ENCODE assay signal across 20 mouse cellular contexts in genomic region chr5:148556509-148556908, GRCm38 (mm10). TPM values are rescaled to one million over a fixed set of nuclear protein-coding genes. Genes with fewer than 3 reads are reported as not detected.
DNase-seq lines count a peak whose midpoint lies in the region; ATAC-seq and TF ChIP-seq lines count a peak whose summit lies in the region.
"Had no signal": no experiment of that assay in that cellular context is flagged by ENCODE, and none has a peak within 500 bp of the region (broad histone marks: within the 10 kb centered on the region; RNA-seq: fewer than 3 reads in every experiment).

No protein-coding gene starts in this region.

- TF ChIP-seq CTCF in stomach, postnatal 0 days (IDR thresholded peaks at IDR 0.05; ENCODE audit: low read depth) = no peak

- ATAC-seq in stomach, postnatal 0 days (ENCODE audit: low FRiP score, low TSS enrichment) = no peak
- ATAC-seq: CD4-positive, CD25-positive, alpha-beta regulatory T cell, adult 4 months had no signal

- H3K27me3 ChIP-seq in stomach, postnatal 0 days (ENCODE audit: control insufficient read depth, insufficient read depth, low read length) = no peaks in the 10 kb centered on the region
- H3K27me3 ChIP-seq: heart, embryonic 13.5 days; lung, embryonic 15.5 days; neural tube, embryonic 12.5 days had no signal

- H3K9ac ChIP-seq in stomach, postnatal 0 days (ENCODE audit: low read length) = no peak overlapping the region
- H3K9ac ChIP-seq: heart, embryonic 13.5 days; hindbrain, embryonic 14.5 days; liver, embryonic 13.5 days; lung, embryonic 15.5 days; midbrain, embryonic 12.5 days; neural tube, embryonic 12.5 days had no signal

- H3K4me1 ChIP-seq in stomach, postnatal 0 days (replicated peaks; ENCODE audit: control insufficient read depth, insufficient read depth) = no peaks in the 10 kb centered on the region

- WGBS in stomach, postnatal 0 days = 57% methylated on average over 5 of the region's 5 CpGs

- no peak overlapping the region for H3K4me3 ChIP-seq in stomach, postnatal 0 days (ENCODE audit: low read depth, low read length)
- H3K4me3 ChIP-seq: embryonic facial prominence, embryonic 10.5 days; gastrocnemius, adult 2 months; heart, embryonic 13.5 days; liver, embryonic 13.5 days; lung, embryonic 15.5 days; midbrain, embryonic 12.5 days; neural tube, embryonic 12.5 days had no signal

- no peak overlapping the region for H3K4me2 ChIP-seq in stomach, postnatal 0 days (replicated peaks; ENCODE audit: low read depth)
- H3K4me2 ChIP-seq: heart, embryonic 13.5 days; hindbrain, embryonic 14.5 days; liver, embryonic 13.5 days; lung, embryonic 15.5 days; midbrain, embryonic 12.5 days; neural tube, embryonic 12.5 days had no signal

- DNase-seq in kidney, adult 8-10 months = peak; percentile 45 to 52
- DNase-seq in kidney, postnatal 4 days = no peak
- peak; percentile 2 for DNase-seq in testis, postnatal 14 days (ENCODE audit: low spot score)
- DNase-seq in testis, postnatal 10 days (ENCODE audit: low spot score) = no peak
- peak; percentile 81 for DNase-seq in ZHBTc4 (ENCODE audit: low read depth, low spot score)
- peak; percentile 14 for DNase-seq in stomach, postnatal 0 days (ENCODE audit: low spot score)
- DNase-seq in thymus, postnatal 4 days = no peak
- DNase-seq: cerebellum, adult 8-10 months; gastrocnemius, adult 2 months; heart, postnatal 36 days; liver, embryonic 13.5 days; right cerebral cortex, postnatal 4 days had no signal

- H3K27ac ChIP-seq in stomach, postnatal 0 days (replicated peaks) = no peak overlapping the region
- H3K27ac ChIP-seq: embryonic facial prominence, embryonic 10.5 days; gastrocnemius, adult 2 months; heart, embryonic 13.5 days; hindbrain, embryonic 14.5 days; liver, embryonic 13.5 days; lung, embryonic 15.5 days; midbrain, embryonic 12.5 days; neural tube, embryonic 12.5 days had no signal

- no peaks in the 10 kb centered on the region for H3K36me3 ChIP-seq in stomach, postnatal 0 days (ENCODE audit: control insufficient read depth, insufficient read depth, low read length)
- H3K36me3 ChIP-seq: embryonic facial prominence, embryonic 10.5 days; G1E; heart, embryonic 13.5 days; liver, embryonic 13.5 days; lung, embryonic 15.5 days; midbrain, embryonic 12.5 days; neural tube, embryonic 12.5 days had no signal

- no peak for TF ChIP-seq EP300 in stomach, postnatal 0 days (optimal IDR thresholded peaks at IDR 0.05)

- no peaks in the 10 kb centered on the region for H3K9me3 ChIP-seq in stomach, postnatal 0 days (ENCODE audit: control insufficient read depth, low read length)
- H3K9me3 ChIP-seq: embryonic facial prominence, embryonic 10.5 days; G1E; heart, embryonic 13.5 days; liver, embryonic 13.5 days; lung, embryonic 15.5 days; midbrain, embryonic 12.5 days; neural tube, embryonic 12.5 days had no signal

RNA-seq across cellular contexts. Expression of gene Ubl3, which starts 3.9 kb away (rescaled TPM):
- 117 and 123 TPM in 2 replicates for polyA plus RNA-seq in stomach, postnatal 0 days (2015; fragmentation: Nextera tagmentation; extraction: Ambion mirVana)

Comparison
In these comparisons a context has a peak if more than half of its experiments do, and no peak if none do; other contexts are left out.
1. DNase-seq: peak in kidney, adult 8-10 months (2 of 2), testis, postnatal 14 days (single experiment), ZHBTc4 (single experiment) and stomach, postnatal 0 days (single experiment); none in kidney, postnatal 4 days (0 of 2), testis, postnatal 10 days (single experiment) and thymus, postnatal 4 days (single experiment).